Mouse (Mus musculus) megakaryocyte, embryonic 14.5 days (primary cell): Measurements from ENCODE around the gene Gstcd.

Experiments
- FLI1 ChIP-seq: IDR thresholded peaks from 2 replicates; pipeline ENCODE4 v1.6.1; 2012; ENCODE audit warnings: low read length, inconsistent platforms, mixed read lengths
- GATA1 ChIP-seq: IDR thresholded peaks from 3 replicates; pipeline ENCODE4 v1.6.1; 2012; ENCODE audit warnings: mixed read lengths, low read length, inconsistent platforms, borderline replicate concordance

DNA sequence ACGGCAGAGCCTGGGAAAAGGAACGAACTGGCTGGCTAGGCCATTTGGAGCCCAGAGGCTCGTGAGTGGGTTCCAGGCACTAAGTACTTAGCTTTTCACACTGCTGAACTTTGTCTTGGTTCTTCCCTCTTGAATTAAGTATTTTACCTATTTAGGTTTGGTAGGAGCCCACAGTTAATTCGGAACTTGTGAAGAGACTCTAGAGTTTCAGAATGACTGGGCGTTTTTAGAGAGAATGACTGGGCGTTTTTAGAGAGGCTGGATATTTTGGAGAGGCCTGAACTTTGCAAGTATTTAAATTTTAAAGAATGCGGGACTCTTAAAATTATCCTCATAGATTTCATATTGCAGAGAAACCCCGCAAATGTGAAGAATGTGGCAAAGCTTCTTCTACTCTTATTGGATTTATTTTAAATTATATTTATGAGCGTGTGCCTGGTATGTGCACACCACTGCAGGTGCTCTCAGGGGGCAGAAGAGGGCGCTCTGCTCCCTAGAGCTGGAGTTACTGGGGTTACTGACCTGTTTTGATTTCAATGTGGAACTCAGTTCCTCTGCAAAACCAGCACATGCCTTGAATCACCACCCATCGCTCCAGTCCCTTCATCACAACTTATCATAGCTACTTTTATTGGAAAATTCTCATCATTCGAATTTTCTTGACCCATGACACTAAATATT lies 111.9 kb downstream of the Gstcd start:
- no peak for TF ChIP-seq GATA1
- no peak for TF ChIP-seq FLI1
